In genomic region chr13:84222682-84222992, GRCm38 (mm10) we compare ENCODE assay signal across 8 mouse cellular contexts. TPM values are rescaled to one million over a fixed set of nuclear protein-coding genes. Genes with fewer than 3 reads are reported as not detected.
DNase-seq lines count a peak whose midpoint lies in the region; ATAC-seq and TF ChIP-seq lines count a peak whose summit lies in the region.

No protein-coding gene starts in this region.

- no peaks in the 10 kb centered on the region for H3K9me3 ChIP-seq in hindbrain, embryonic 14.5 days (ENCODE audit: control insufficient read depth, low read length)
- no peaks in the 10 kb centered on the region for H3K9me3 ChIP-seq in midbrain, embryonic 15.5 days

- H3K4me1 ChIP-seq in brown adipose tissue, adult 24 weeks (ENCODE audit: control insufficient read depth, insufficient read depth, insufficient read length, low read length), result peaks cover 6% of the 10 kb centered on the region
- peaks cover 30% of the 10 kb centered on the region for H3K4me1 ChIP-seq in hindbrain, embryonic 14.5 days (replicated peaks; ENCODE audit: control insufficient read depth, insufficient read depth, low read length)
- H3K4me1 ChIP-seq in midbrain, embryonic 15.5 days, result peaks cover 34% of the 10 kb centered on the region

- DNase-seq in layer of hippocampus, adult 2 months (ENCODE audit: low spot score in 2 of 2), result no peak
- no peak for DNase-seq in layer of hippocampus, postnatal 10 days (ENCODE audit: low spot score in 2 of 2)
- DNase-seq in hindbrain, embryonic 14.5 days (ENCODE audit: low spot score), result no peak
- DNase-seq in cerebellum, adult 9-10 months, result no peak
- no peak for DNase-seq in kidney, postnatal 14 days
- DNase-seq in right cerebral cortex, postnatal 25 days, result no peak

- peak overlapping the region; percentile 87 for H3K27ac ChIP-seq in layer of hippocampus, adult 2 months
- peak overlapping the region; percentile 68; the same call in 1 of the 2 replicates for H3K27ac ChIP-seq in brown adipose tissue, adult 24 weeks (replicated peaks; ENCODE audit: low read depth, low read length)
- peak overlapping the region; percentile 85 for H3K27ac ChIP-seq in hindbrain, embryonic 14.5 days
- peak overlapping the region; percentile 85 for H3K27ac ChIP-seq in midbrain, embryonic 15.5 days

- peak overlapping the region; percentile 87 for H3K9ac ChIP-seq in hindbrain, embryonic 14.5 days
- peak overlapping the region; percentile 69 for H3K9ac ChIP-seq in midbrain, embryonic 15.5 days

- H3K36me3 ChIP-seq in hindbrain, embryonic 14.5 days (replicated peaks; ENCODE audit: control insufficient read depth, insufficient read depth), result no peaks in the 10 kb centered on the region
- no peaks in the 10 kb centered on the region for H3K36me3 ChIP-seq in midbrain, embryonic 15.5 days (replicated peaks)

- no peaks in the 10 kb centered on the region for H3K27me3 ChIP-seq in hindbrain, embryonic 14.5 days (ENCODE audit: control insufficient read depth, insufficient read depth, low read length)
- no peaks in the 10 kb centered on the region for H3K27me3 ChIP-seq in midbrain, embryonic 15.5 days (replicated peaks)

- TF ChIP-seq CTCF in layer of hippocampus, adult 2 months (conservative IDR thresholded peaks at IDR 0.05), result no peak

- H3K4me3 ChIP-seq in layer of hippocampus, adult 2 months, result peak overlapping the region; percentile 78
- H3K4me3 ChIP-seq in brown adipose tissue, adult 24 weeks (ENCODE audit: insufficient read depth, low read depth, low read length), result peak overlapping the region; percentile 78
- H3K4me3 ChIP-seq in hindbrain, embryonic 14.5 days (replicated peaks; ENCODE audit: low read length), result peak overlapping the region; percentile 83
- peak overlapping the region; percentile 51 for H3K4me3 ChIP-seq in midbrain, embryonic 15.5 days

- no peak for ATAC-seq in hindbrain, embryonic 14.5 days (ENCODE audit: low FRiP score)
- no peak for ATAC-seq in midbrain, embryonic 15.5 days (replicated peaks)

- H3K4me2 ChIP-seq in hindbrain, embryonic 14.5 days (replicated peaks), result peak overlapping the region; percentile 88
- peak overlapping the region; percentile 84 for H3K4me2 ChIP-seq in midbrain, embryonic 15.5 days

- 3% methylated on average over 10 of the region's 10 CpGs for WGBS in hindbrain, embryonic 14.5 days
- WGBS in midbrain, embryonic 15.5 days, result 3% methylated on average over 10 of the region's 10 CpGs

RNA-seq across cellular contexts. Expression of gene Tmem161b, which starts 0.5 kb away (rescaled TPM):
- total RNA-seq in layer of hippocampus, adult 2 months (2021), result 10 to 100 TPM; 36.7 to 37.0 TPM
- 10 to 100 TPM; 35.4 to 36.3 TPM for total RNA-seq in layer of hippocampus, postnatal 10 days (2021)
- polyA plus RNA-seq in brown adipose tissue, adult 24 weeks (2012; ENCODE audit: insufficient read depth, insufficient read length, missing spikeins), result 10.5 and 13.0 TPM in 2 replicates
- polyA plus RNA-seq in hindbrain, embryonic 14.5 days (2014; fragmentation: Nextera tagmentation; extraction: Ambion mirVana), result 29.5 and 30.8 TPM in 2 replicates
- 24.5 and 25.1 TPM in 2 replicates for polyA plus RNA-seq in midbrain, embryonic 15.5 days (2015; fragmentation: Nextera tagmentation; extraction: Ambion mirVana)
